Mouse (Mus musculus) heart, embryonic 10.5 days (tissue): ENCODE measurements around the gene Vpreb2. TPM values are rescaled to one million over a fixed set of nuclear protein-coding genes. Genes with fewer than 3 reads are reported as not detected.

Experiments
- DNase-seq: peaks from one replicate; pipeline ENCODE4 v3.0.0-alpha.2; 2017; ENCODE audit warnings: low spot score
- H3K27ac ChIP-seq: fragments of 300-500 bp; sonication (generic); 2 replicates; pipeline ENCODE4 v1.5.1; 2016; ENCODE audit warnings: mild to moderate bottlenecking
- H3K27me3 ChIP-seq: fragments of 300-500 bp; sonication (generic); 2 replicates; pipeline ENCODE4 v1.6.1; 2016; ENCODE audit warnings: mild to moderate bottlenecking; ENCODE audit not compliant: poor library complexity, insufficient read depth, severe bottlenecking
- H3K36me3 ChIP-seq: fragments of 300-500 bp; sonication (generic); 2 replicates; pipeline ENCODE4 v1.6.1; 2016; ENCODE audit warnings: mild to moderate bottlenecking, moderate library complexity
- H3K4me1 ChIP-seq: fragments of 300-500 bp; sonication (generic); 2 replicates; pipeline ENCODE4 v1.6.1; 2016; ENCODE audit warnings: mild to moderate bottlenecking
- H3K4me3 ChIP-seq: fragments of 300-500 bp; sonication (generic); 2 replicates; pipeline ENCODE4 v1.5.1; 2016; ENCODE audit warnings: mild to moderate bottlenecking, moderate library complexity
- H3K9me3 ChIP-seq: fragments of 300-500 bp; sonication (generic); 2 replicates; pipeline ENCODE4 v1.6.1; 2016; ENCODE audit warnings: mild to moderate bottlenecking, moderate library complexity
- WGBS: fragments of 180-500 bp; shearing (Covaris S2); methylation state at CpG from one replicate; pipeline ENCODE4 v1.1.7; 2016; 5-methylcytosine and 5-hydroxymethylcytosine counted together
- polyA plus RNA-seq: library from polyadenylated mRNA; unstranded; fragments of >200 nt; fragmentation: Nextera tagmentation; extraction: Ambion mirVana; gene quantifications from 2 replicates; pipeline ENCODE4 v1.2.1, GENCODE M21; 2016

Gene Vpreb2
- polyA plus RNA-seq = not detected in 2 replicates

- Histone ChIP-seq H3K36me3 (no peaks in the 10 kb centered on the region), H3K27me3 (no peaks in the 10 kb centered on the region), H3K4me3 (no peak within 1 kb of the TSS), H3K27ac (no peak within 1 kb of the TSS), H3K9me3 (no peaks in the 10 kb centered on the region), H3K4me1 (no peaks in the 10 kb centered on the region)
- DNase-seq = no peak
- WGBS = 52% methylated on average over 1 of the region's 1 CpGs
These were observed at the start of gene Vpreb2 for GRCm38 (mm10) chr16:17980128-17980527. Vpreb2 (plus strand) TSS chr16:17980428.

GRCm38 (mm10) chr16:17931906-17932460 lies 48.2 kb upstream of the Vpreb2 start:
- no peak for DNase-seq
- WGBS = 74% methylated on average over 5 of the region's 5 CpGs
- H3K36me3 ChIP-seq = no peaks in the 10 kb centered on the region
- no peak overlapping the region for H3K4me3 ChIP-seq
- peaks cover 11% of the 10 kb centered on the region for H3K27me3 ChIP-seq
- H3K27ac ChIP-seq = no peak overlapping the region
- H3K9me3 ChIP-seq = no peaks in the 10 kb centered on the region
- peaks cover 21% of the 10 kb centered on the region for H3K4me1 ChIP-seq

GRCm38 (mm10) chr16:17933594-17934444 lies 46.4 kb upstream of the Vpreb2 start:
- Histone ChIP-seq H3K4me3 (no peak overlapping the region), H3K36me3 (no peaks in the 10 kb centered on the region), H3K9me3 (no peaks in the 10 kb centered on the region), H3K27me3 (peaks cover 26% of the 10 kb centered on the region), H3K27ac (no peak overlapping the region), H3K4me1 (peaks cover 17% of the 10 kb centered on the region)
- no peak for DNase-seq
- 54% methylated on average over 9 of the region's 9 CpGs for WGBS

- Histone ChIP-seq H3K9me3 (no peaks in the 10 kb centered on the region), H3K27me3 (peaks cover 26% of the 10 kb centered on the region), H3K27ac (no peak overlapping the region), H3K4me3 (no peak overlapping the region), H3K36me3 (no peaks in the 10 kb centered on the region), H3K4me1 (peaks cover 13% of the 10 kb centered on the region)
- DNase-seq = no peak
- WGBS = 74% methylated on average over 3 of the region's 3 CpGs
These were observed 45.8 kb upstream of the Vpreb2 start for GRCm38 (mm10) chr16:17934445-17934910.

- Histone ChIP-seq H3K4me3 (no peak overlapping the region), H3K9me3 (no peaks in the 10 kb centered on the region), H3K4me1 (peaks cover 13% of the 10 kb centered on the region), H3K27ac (no peak overlapping the region), H3K27me3 (peaks cover 26% of the 10 kb centered on the region), H3K36me3 (no peaks in the 10 kb centered on the region)
- DNase-seq = no peak
- WGBS = 75% methylated on average over 10 of the region's 10 CpGs
These were observed 43.5 kb upstream of the Vpreb2 start for GRCm38 (mm10) chr16:17936776-17937175.

GRCm38 (mm10) chr16:17938187-17938586 lies 42.0 kb upstream of the Vpreb2 start:
- H3K27ac ChIP-seq = no peak overlapping the region
- H3K4me3 ChIP-seq = no peak overlapping the region
- no peak for DNase-seq
- H3K4me1 ChIP-seq = peaks cover 13% of the 10 kb centered on the region
- no peaks in the 10 kb centered on the region for H3K9me3 ChIP-seq
- H3K36me3 ChIP-seq = no peaks in the 10 kb centered on the region
- peaks cover 26% of the 10 kb centered on the region for H3K27me3 ChIP-seq
- 50% methylated on average over 7 of the region's 7 CpGs for WGBS

- DNase-seq = peak; percentile 87
- Histone ChIP-seq H3K27ac (no peak overlapping the region; the same call in 1 of the 2 replicates), H3K4me3 (no peak overlapping the region), H3K27me3 (peaks cover 26% of the 10 kb centered on the region), H3K9me3 (no peaks in the 10 kb centered on the region), H3K4me1 (peaks cover 9% of the 10 kb centered on the region), H3K36me3 (no peaks in the 10 kb centered on the region)
- 10% methylated on average over 7 of the region's 7 CpGs for WGBS
These were observed 41.4 kb upstream of the Vpreb2 start for GRCm38 (mm10) chr16:17938821-17939220.

GRCm38 (mm10) chr16:17939255-17939751 lies 40.9 kb upstream of the Vpreb2 start:
- H3K9me3 ChIP-seq = no peaks in the 10 kb centered on the region
- H3K4me1 ChIP-seq = peaks cover 9% of the 10 kb centered on the region
- no peak overlapping the region; the same call in 1 of the 2 replicates for H3K27ac ChIP-seq
- H3K36me3 ChIP-seq = no peaks in the 10 kb centered on the region
- peaks cover 26% of the 10 kb centered on the region for H3K27me3 ChIP-seq
- H3K4me3 ChIP-seq = no peak overlapping the region
- no peak for DNase-seq
- WGBS = 50% methylated on average over 9 of the region's 9 CpGs

GRCm38 (mm10) chr16:17943466-17943865 lies 36.8 kb upstream of the Vpreb2 start:
- 59% methylated on average over 8 of the region's 8 CpGs for WGBS
- Histone ChIP-seq H3K4me3 (no peak overlapping the region), H3K4me1 (no peaks in the 10 kb centered on the region; the same call in 1 of the 2 replicates), H3K27me3 (peaks cover 4% of the 10 kb centered on the region; the same call in 1 of the 2 replicates), H3K27ac (no peak overlapping the region), H3K36me3 (no peaks in the 10 kb centered on the region), H3K9me3 (no peaks in the 10 kb centered on the region)
- no peak for DNase-seq

GRCm38 (mm10) chr16:17945081-17945831 lies 35.0 kb upstream of the Vpreb2 start:
- no peak overlapping the region for H3K4me3 ChIP-seq
- peaks cover 4% of the 10 kb centered on the region; the same call in 1 of the 2 replicates for H3K27me3 ChIP-seq
- no peaks in the 10 kb centered on the region for H3K36me3 ChIP-seq
- H3K4me1 ChIP-seq = no peaks in the 10 kb centered on the region
- no peak for DNase-seq
- no peak overlapping the region for H3K27ac ChIP-seq
- no peaks in the 10 kb centered on the region for H3K9me3 ChIP-seq
- WGBS = 54% methylated on average over 7 of the region's 7 CpGs

- Histone ChIP-seq H3K4me3 (no peak overlapping the region), H3K9me3 (no peaks in the 10 kb centered on the region), H3K27me3 (peaks cover 4% of the 10 kb centered on the region; the same call in 1 of the 2 replicates), H3K4me1 (no peaks in the 10 kb centered on the region), H3K36me3 (no peaks in the 10 kb centered on the region), H3K27ac (no peak overlapping the region)
- DNase-seq = no peak
- WGBS = 40% methylated on average over 2 of the region's 2 CpGs
These were observed 30.8 kb upstream of the Vpreb2 start for GRCm38 (mm10) chr16:17949421-17949877.

- no peak overlapping the region for H3K4me3 ChIP-seq
- no peaks in the 10 kb centered on the region for H3K4me1 ChIP-seq
- 78% methylated on average over 4 of the region's 4 CpGs for WGBS
- no peak for DNase-seq
- H3K27ac ChIP-seq = no peak overlapping the region
- H3K9me3 ChIP-seq = no peaks in the 10 kb centered on the region
- no peaks in the 10 kb centered on the region for H3K36me3 ChIP-seq
- peaks cover 1% of the 10 kb centered on the region; the same call in 1 of the 2 replicates for H3K27me3 ChIP-seq
These were observed 30.2 kb upstream of the Vpreb2 start for GRCm38 (mm10) chr16:17950068-17950467.
